Mouse (Mus musculus) layer of hippocampus, postnatal 25 days (tissue): ENCODE measurements around the gene Wdr62. TPM values are rescaled to one million over a fixed set of nuclear protein-coding genes. Genes with fewer than 3 reads are reported as not detected.
A peak's percentile ranks its signal among the peaks of the same experiment; 100 is the strongest.
"Not testable (repeated sequence)": the region's sequence is repeated elsewhere in the genome, so short reads cannot be mapped to it uniquely, and the experiment has no call there.

ENCODE experiments used
- DNase-seq, 2 experiments: peaks; one replicate each; pipeline ENCODE4 v3.0.0; 2022; ENCODE audit warnings: mixed read lengths in 2 of 2, low spot score in 1 of 2; ENCODE audit errors: extremely low spot score in 1 of 2
- total RNA-seq, 2 experiments: library from RNA; stranded (reverse); gene quantifications; 2 replicates each; pipeline ENCODE4 v1.2.3; 2021

Wdr62 gene
- total RNA-seq, 2 experiments from 2014 or later: 1.4 to 1.7 TPM

GRCm38 (mm10) chr7:30269641-30270040, 10.6 kb downstream of the Wdr62 start:
- no peak for DNase-seq

- no peak for DNase-seq
Measured at GRCm38 (mm10) chr7:30266780-30267179, 13.4 kb downstream of the Wdr62 start.

- DNase-seq: no peak
Measured at GRCm38 (mm10) chr7:30265935-30266334, 14.3 kb downstream of the Wdr62 start.

- no peak for DNase-seq
Measured at GRCm38 (mm10) chr7:30265531-30265930, 14.7 kb downstream of the Wdr62 start.

GRCm38 (mm10) chr7:30265041-30265440, 15.2 kb downstream of the Wdr62 start:
- no peak for DNase-seq

- DNase-seq: no peak
Measured at GRCm38 (mm10) chr7:30251956-30252954, 28.0 kb downstream of the Wdr62 start.

- DNase-seq: not testable (repeated sequence)
Measured at GRCm38 (mm10) chr7:30237374-30237773, 42.8 kb downstream of the Wdr62 start.

- no peak for DNase-seq
Measured at GRCm38 (mm10) chr7:30235625-30236024, 44.6 kb downstream of the Wdr62 start, which contains the start of gene Ovol3. Gene Ovol3, minus strand, starts transcription at chr7:30235725.

- DNase-seq: no peak
Measured at GRCm38 (mm10) chr7:30235091-30235490, 45.1 kb downstream of the Wdr62 start.

GRCm38 (mm10) chr7:30234276-30234858, 45.9 kb downstream of the Wdr62 start:
- no peak for DNase-seq

- no peak for DNase-seq
Measured at GRCm38 (mm10) chr7:30233387-30233786, 46.8 kb downstream of the Wdr62 start.

- peak; percentile 15 to 49 for DNase-seq
Measured at GRCm38 (mm10) chr7:30232631-30233148, 47.5 kb downstream of the Wdr62 start.

GRCm38 (mm10) chr7:30231669-30232454, 48.4 kb downstream of the Wdr62 start, which contains the start of the genes Polr2i and Tbcb:
Gene Polr2i, plus strand, starts transcription at chr7:30231948.
Gene Tbcb, minus strand, starts transcription at chr7:30232272.
- DNase-seq: peak; percentile 96 to 98

- DNase-seq: no peak
Measured at GRCm38 (mm10) chr7:30231328-30231668, 48.9 kb downstream of the Wdr62 start.

GRCm38 (mm10) chr7:30224206-30224605, 56.0 kb downstream of the Wdr62 start:
- no peak for DNase-seq

GRCm38 (mm10) chr7:30222205-30222604, 58.0 kb downstream of the Wdr62 start:
- DNase-seq: no peak

- DNase-seq: no peak
Measured at GRCm38 (mm10) chr7:30221433-30221832, 58.8 kb downstream of the Wdr62 start.

- no peak for DNase-seq
Measured at GRCm38 (mm10) chr7:30220008-30220356, 60.2 kb downstream of the Wdr62 start.

- DNase-seq: peak in 1 of 2 experiments; percentile 67
Measured at GRCm38 (mm10) chr7:30219293-30220007, 60.8 kb downstream of the Wdr62 start.

GRCm38 (mm10) chr7:30217277-30217676, 62.9 kb downstream of the Wdr62 start:
- DNase-seq: no peak
